Mouse (Mus musculus) MEL (cell line): Measurements from ENCODE around the gene Avpr1b.

Experiments
- CTCF ChIP-seq, 3 experiments: IDR thresholded peaks in 2 of 3; conservative IDR thresholded peaks in 1 of 3; 2 replicates each; pipeline ENCODE4 v1.5.1; 2011 to 2012; ENCODE audit warnings: low read length in 3 of 3, low read depth in 2 of 3, mild to moderate bottlenecking in 2 of 3, improper control_type of control experiment in 1 of 3, inconsistent platforms in 1 of 3, mixed read lengths in 1 of 3, moderate library complexity in 1 of 3; ENCODE audit not compliant: control insufficient read depth in 1 of 3, insufficient read depth in 1 of 3, poor library complexity in 1 of 3, severe bottlenecking in 1 of 3
- EP300 ChIP-seq, 2 experiments: IDR thresholded peaks; 2 replicates each; pipeline ENCODE4 v1.6.1; 2011; ENCODE audit warnings: improper control_type of control experiment in 2 of 2, low read length in 2 of 2, low read depth in 1 of 2, mild to moderate bottlenecking in 1 of 2
- GABPA ChIP-seq: IDR thresholded peaks from 2 replicates; pipeline ENCODE4 v1.6.1; 2012; ENCODE audit warnings: low read depth, mild to moderate bottlenecking, inconsistent platforms, low read length, improper control_type of control experiment, moderate library complexity
- MAZ ChIP-seq: IDR thresholded peaks from 2 replicates; pipeline ENCODE4 v1.6.1; 2012; ENCODE audit warnings: low read depth, mild to moderate bottlenecking, inconsistent platforms, low read length, improper control_type of control experiment
- ZC3H11A ChIP-seq: IDR thresholded peaks from 2 replicates; pipeline ENCODE4 v1.6.1; 2012; ENCODE audit warnings: low read depth, mild to moderate bottlenecking, inconsistent platforms, low read length, improper control_type of control experiment

GRCm38 (mm10) chr1:131562081-131562480 lies 37.0 kb upstream of the Avpr1b start:
- TF ChIP-seq ZC3H11A, result no peak
- TF ChIP-seq MAZ, result no peak
- no peak for TF ChIP-seq CTCF (IDR thresholded peaks at IDR 0.05 in 2 of 3, conservative IDR thresholded peaks at IDR 0.05 in 1 of 3; ENCODE audit: control insufficient read depth in 1 of 3, insufficient read depth in 1 of 3, low read depth in 2 of 3, low read length in 3 of 3, poor library complexity in 1 of 3, severe bottlenecking in 1 of 3)
- no peak for TF ChIP-seq GABPA
- TF ChIP-seq EP300 (IDR thresholded peaks at IDR 0.05; ENCODE audit: low read depth in 1 of 2, low read length in 2 of 2), result no peak
